Mouse (Mus musculus) fibroblast of lung, adult 2 months (primary cell): ENCODE results near the gene Zdhhc17.

Source experiments
- DNase-seq: peaks from one replicate; pipeline ENCODE4 v3.0.0-alpha.2; 2011; ENCODE audit warnings: low read depth

The Zdhhc17 gene

DNA sequence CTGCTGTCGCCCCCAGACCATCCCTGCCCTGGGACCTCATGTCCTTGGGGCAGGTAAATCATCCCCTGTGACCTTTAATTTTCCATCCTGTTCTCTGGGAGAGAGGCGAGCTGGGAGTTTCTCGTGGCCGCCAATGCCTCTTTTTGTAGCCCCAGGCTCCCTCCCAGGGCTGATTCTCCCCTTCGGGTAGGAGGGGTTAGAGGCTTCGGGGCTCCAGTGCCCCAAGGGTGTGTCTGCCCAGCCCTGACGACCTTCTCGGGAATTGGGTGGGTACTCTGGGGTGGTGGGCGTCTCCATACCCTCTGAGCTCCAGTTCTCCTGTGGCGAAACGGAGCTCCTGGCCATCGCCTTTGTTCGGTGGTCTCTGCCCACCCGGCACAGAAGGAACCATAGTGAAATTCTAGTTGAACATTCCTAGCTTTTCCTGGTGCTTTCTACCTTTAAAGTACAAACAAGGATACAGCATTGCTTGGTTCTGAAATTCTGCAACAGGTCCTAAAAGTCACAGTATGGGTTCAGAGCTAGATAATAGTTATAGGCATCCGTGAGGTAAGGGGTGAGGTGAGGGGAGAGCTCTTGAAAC, 89.5 kb downstream of the Zdhhc17 start:
- DNase-seq: no peak

DNA sequence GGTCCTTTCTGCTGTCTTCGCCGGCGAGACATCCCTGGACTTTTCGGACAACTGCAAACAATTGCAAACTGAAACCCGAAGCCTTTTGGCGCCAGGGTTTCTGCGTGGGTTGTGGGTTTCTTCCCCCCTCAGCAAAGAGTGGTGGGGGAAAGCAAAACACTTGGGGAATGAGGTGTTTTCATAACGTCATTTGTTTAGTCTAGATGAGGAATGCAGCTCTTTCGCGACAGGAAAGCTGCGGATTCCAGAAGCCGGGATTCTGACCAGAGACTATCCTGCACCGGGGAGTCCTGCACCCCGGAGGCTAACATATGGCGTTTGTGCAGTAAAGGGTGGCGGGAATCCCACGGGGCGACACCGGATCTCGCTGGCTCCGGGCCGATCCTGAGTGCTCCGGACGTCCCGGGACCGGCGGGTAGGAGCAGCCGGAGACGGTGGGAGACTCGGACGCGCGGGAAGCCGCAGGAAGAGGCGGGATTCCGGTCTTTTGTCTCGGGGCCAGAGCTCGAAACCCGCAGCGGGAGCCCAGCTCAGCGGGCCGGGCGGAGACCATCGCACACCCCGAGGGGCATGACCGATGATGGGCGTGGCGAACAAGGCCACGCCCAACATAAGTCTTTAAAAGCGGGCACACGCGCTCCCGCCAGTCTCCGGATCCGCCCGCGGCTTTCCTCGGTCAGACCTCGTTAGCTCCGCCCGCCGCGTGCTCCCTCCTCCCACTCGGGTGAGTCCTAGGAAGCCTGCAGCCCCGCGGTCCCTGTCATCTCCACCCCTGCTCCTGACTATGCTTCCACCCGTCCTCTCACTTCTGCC, 90.2 kb downstream of the Zdhhc17 start, which contains the start of gene Csrp2:
TSS of gene Csrp2 (plus strand) at position 259 of the 813 bp plus-strand sequence.
- DNase-seq: peak; percentile 63

DNA sequence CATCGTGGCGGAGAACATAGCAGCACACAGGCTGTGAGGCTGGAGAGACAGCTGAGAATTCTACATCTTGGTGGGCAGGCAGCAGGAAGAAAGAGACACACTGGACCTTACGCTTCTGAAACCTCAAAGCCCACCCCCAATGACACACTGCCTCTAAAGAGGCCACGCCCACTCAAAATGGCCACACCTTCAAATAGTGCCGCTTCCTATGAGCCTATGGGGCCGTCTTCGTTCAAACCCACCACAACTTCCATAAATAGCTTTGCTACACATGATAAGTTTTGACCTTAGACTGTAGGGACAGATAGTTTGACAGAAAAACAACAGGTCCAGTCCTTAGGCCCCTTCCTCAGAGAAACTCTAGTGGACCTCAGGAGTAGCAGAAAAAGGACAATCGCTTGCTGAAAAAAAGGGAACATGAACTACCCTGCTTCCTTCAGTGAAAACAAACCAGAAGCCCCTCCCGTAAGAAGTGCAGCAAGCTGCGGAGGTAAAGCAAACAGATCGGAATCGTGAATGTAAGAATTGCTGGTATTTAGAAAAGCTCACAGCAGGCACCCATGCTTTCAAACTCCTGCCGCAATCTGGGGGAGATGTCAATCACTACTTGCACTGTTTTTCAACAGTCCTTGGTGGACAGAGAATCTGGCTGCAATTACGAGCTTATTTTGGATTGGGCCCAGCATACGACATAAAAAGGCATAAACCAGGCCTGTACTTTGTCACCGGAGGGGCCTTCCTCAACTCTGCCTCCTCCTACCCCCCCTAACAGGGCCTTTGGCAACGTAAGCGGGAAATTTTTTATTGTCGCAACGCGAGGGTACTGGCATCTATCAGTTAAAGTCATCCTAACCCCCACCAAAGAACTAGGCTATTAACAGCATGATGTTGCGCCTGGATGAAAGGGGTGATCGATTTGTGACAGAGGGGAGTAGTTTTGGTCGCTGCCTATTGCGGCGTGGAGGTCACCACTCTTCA, 91.2 kb downstream of the Zdhhc17 start:
- no peak for DNase-seq

DNA sequence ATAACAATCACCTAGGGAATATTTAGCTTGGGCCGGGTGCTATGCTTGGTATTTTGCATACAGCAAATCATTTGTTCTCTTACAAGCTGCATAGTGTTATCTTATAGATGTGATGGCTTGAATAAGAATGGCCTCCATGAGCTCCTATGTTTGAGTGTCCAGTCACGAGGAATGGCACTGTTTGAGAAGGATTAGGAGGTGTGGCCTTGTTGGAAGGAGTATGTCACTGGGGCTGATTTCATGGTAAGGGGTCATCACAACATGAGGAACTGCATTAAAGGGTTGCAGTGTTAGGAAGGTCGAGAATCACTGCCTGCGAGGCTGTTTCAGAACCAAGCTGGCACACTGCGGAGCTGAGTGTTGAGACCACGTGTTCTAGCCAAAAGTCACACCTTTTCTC, 92.4 kb downstream of the Zdhhc17 start:
- no peak for DNase-seq

DNA sequence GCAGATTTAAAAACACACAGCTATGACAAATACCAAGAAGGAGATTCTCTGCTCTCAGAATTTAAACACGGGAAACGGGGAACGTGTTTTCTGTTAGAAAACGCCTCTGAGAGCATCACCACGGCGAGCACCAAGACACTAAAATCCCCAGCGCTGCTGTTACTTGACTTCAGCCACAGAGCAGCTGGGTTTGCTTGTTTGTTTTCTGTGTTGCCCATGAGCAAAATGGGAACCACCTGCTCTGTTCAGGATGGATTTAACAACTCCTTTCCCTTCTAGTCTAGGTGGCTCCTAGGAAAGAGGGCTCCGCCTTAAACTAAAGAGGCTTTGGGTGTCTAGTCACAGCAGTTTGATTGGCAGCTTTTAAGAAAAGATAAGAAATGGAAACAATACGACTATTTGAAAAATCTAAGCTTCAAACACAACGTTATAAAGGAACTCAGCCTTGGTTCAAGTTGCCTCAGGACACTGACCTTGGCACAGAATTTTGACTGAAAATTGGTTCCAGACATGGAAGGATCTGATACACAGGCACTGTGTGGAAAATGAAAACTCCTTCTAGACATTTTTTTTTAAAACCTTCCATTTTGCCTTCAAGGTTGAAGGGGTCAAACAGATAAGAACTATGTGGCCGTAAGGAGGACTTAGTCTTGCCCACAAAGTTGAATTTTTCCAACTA, 93.1 kb downstream of the Zdhhc17 start:
- no peak for DNase-seq

DNA sequence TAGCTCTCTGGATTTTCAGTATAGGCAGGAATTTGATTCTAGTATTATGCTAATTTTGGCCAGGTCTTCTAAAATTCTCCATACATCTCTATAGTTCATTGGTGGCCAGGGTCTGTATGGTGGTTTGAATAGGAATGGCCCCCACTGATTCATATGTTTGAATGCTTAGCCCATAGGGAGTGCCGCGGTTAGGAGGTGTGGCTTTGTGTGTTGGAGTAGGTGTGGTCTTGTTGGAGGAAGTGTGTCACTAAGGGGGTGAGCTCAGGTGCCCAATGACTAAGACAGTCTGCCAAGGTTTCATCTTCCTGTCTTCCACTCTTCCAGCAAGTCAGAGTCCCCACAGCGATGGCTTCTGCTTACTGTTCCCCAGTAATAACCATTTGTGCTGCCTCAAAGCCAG, 106.1 kb downstream of the Zdhhc17 start:
- no peak for DNase-seq

DNA sequence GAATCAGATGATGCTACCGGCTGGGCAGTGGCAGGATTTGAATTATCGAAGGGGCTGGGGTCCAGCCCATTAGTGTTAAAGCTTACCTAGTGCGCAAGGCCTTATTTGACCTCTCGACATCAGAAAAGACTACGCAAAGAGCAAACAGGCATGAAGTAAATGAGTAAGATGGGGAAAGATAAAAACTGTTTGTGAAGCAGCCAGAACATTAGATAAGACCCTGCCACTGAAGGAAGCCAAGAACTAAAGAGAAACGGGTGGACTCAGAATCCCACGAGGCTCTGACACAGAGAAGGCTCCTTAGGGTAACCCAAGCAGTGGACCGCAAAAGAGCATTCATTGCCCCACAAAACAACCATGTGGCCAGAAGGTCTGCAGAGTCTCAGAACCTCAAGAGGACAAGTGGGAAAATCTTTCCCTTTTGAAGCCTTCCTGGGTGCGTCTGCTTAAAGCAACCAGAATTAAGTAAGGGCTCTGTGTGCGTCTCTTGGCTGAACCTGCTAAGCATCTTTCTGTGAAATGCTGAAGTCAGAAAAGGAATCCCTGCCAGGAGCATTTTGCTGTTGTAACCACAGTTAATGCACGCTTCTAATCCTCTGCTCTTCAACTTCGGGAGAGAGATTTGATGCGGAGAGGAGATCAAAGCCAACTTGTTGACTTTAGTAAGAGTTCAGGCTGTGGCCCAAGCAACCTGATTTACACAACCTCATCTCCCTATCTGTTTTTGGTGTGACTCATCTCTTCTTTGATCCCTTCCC, 110.0 kb downstream of the Zdhhc17 start:
- no peak for DNase-seq
